Mouse (Mus musculus): ENCODE measurements around the gene Unc5c. TPM values are rescaled to one million over a fixed set of nuclear protein-coding genes. Genes with fewer than 3 reads are reported as not detected.

The Unc5c gene
- polyA plus RNA-seq (2017; shearing (Covaris generic)): 0.30 TPM

DNA sequence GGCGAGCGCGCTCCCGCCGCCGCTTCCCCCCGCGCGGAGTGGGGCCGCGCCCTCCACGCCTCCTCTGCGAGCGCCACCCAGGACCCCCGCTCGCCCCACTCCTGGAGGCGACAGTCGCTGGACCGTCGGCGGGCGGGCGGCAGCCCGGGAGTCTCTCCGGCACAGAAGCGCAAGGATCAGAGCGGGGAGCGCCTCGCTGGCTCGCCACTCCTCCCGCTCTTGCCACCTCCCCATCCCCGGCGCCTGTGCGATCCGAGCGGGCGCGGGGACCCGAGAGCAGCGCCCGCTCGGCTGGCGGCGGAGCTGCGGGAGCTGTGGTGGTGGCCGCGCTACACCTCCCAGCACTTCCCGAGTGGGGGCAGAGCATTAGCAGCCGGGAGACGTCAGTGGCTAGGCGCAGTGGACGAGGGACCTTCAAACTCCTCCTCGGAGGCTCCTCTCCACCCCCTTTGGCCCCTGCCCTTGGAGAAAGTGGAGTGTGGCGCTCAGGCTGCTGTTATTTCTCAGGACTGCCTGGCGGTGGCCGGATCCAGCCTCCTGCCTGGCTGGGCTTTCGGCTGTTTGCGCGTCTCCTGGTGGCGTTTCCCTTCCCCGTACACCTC, at the start of gene Unc5c:
Unc5c (plus strand) TSS at position 113 of the 602 bp plus-strand sequence.

Measured in naive thymus-derived CD4-positive, alpha-beta T cell, adult 5 months (primary cell).